Mouse (Mus musculus) forebrain, embryonic 11.5 days (tissue): ENCODE measurements at regions not wholly inside any gene's neighbourhood (a gene's known extent, or its start where the extent isn't known, plus 50 kb on each side); places are given as distances from the start of the nearest gene placed in this dataset. TPM values are rescaled to one million over a fixed set of nuclear protein-coding genes. Genes with fewer than 3 reads are reported as not detected.

Experiments
- ATAC-seq: fragments of 200-750 bp; cut with Nextera tagmentation; replicated peaks from 2 replicates; pipeline ENCODE4 v1.8.0; 2017; ENCODE audit warnings: moderate TSS enrichment; ENCODE audit not compliant: low FRiP score
- DNase-seq: peaks from one replicate; pipeline ENCODE4 v3.0.0-alpha.2; 2017; ENCODE audit warnings: low spot score
- H3K27ac ChIP-seq: fragments of 300-500 bp; sonication (generic); 2 replicates; pipeline ENCODE4 v1.5.1; 2014; ENCODE audit warnings: low read depth, low read length
- H3K27me3 ChIP-seq: fragments of 300-500 bp; sonication (generic); 2 replicates; pipeline ENCODE4 v1.6.1; 2014; ENCODE audit warnings: mild to moderate bottlenecking, low read length, mixed read lengths; ENCODE audit not compliant: control insufficient read depth, insufficient read depth
- H3K36me3 ChIP-seq: fragments of 300-500 bp; sonication (generic); 2 replicates; pipeline ENCODE4 v1.6.1; 2014; ENCODE audit warnings: mild to moderate bottlenecking, low read length, moderate library complexity, mixed read lengths; ENCODE audit not compliant: control insufficient read depth, insufficient read depth
- H3K4me1 ChIP-seq: fragments of 300-500 bp; sonication (generic); replicated peaks from 2 replicates; pipeline ENCODE4 v1.6.1; 2014; ENCODE audit warnings: low read length, mixed read lengths; ENCODE audit not compliant: control insufficient read depth, insufficient read depth
- H3K4me2 ChIP-seq: fragments of 300-500 bp; sonication (generic); 2 replicates; pipeline ENCODE4 v1.6.1; 2014; ENCODE audit warnings: low read depth, mild to moderate bottlenecking, low read length, moderate library complexity, mixed read lengths; ENCODE audit not compliant: severe bottlenecking
- H3K4me3 ChIP-seq: fragments of 300-500 bp; sonication (generic); 2 replicates; pipeline ENCODE4 v1.5.1; 2014; ENCODE audit warnings: low read depth, low read length
- H3K9ac ChIP-seq: fragments of 300-500 bp; sonication (generic); 2 replicates; pipeline ENCODE4 v1.6.1; 2014; ENCODE audit warnings: low read length
- H3K9me3 ChIP-seq: fragments of 300-500 bp; sonication (generic); 2 replicates; pipeline ENCODE4 v1.6.1; 2016; ENCODE audit warnings: low read length, mixed read lengths; ENCODE audit not compliant: control insufficient read depth
- WGBS: fragments of 180-500 bp; shearing (Covaris S2); extraction: QIAGEN DNeasy Blood & Tissue Kit; methylation state at CpG from one replicate; pipeline ENCODE4 v1.1.7; 2014; 5-methylcytosine and 5-hydroxymethylcytosine counted together
- microRNA-seq: library from miRNA; unstranded; fragments of <30 nt; microRNA quantifications from one replicate; pipeline ENCODE4, GENCODE M21; 2016; ENCODE audit not compliant: insufficient number of aligned reads

- Histone ChIP-seq H3K9ac (no peak overlapping the region), H3K9me3 (no peaks in the 10 kb centered on the region), H3K27me3 (no peaks in the 10 kb centered on the region), H3K4me3 (no peak overlapping the region), H3K4me2 (no peak overlapping the region), H3K27ac (no peak overlapping the region), H3K4me1 (no peaks in the 10 kb centered on the region), H3K36me3 (no peaks in the 10 kb centered on the region)
- WGBS: 88% methylated on average over 10 of the region's 10 CpGs
- ATAC-seq: no peak
- DNase-seq: no peak
These were observed 54.9 kb upstream of the Zfp507 start for GRCm38 (mm10) chr7:35857693-35858092.

Small RNA genes in the stretch of these regions (microRNA-seq; reads per million reads assigned to microRNA genes)
- gene Gm23292: not detected
